Mouse (Mus musculus) MEL (cell line): ENCODE data around the gene Ran. TPM values are rescaled to one million over a fixed set of nuclear protein-coding genes. Genes with fewer than 3 reads are reported as not detected.

Experiments used
- DNase-seq: peaks from one replicate; pipeline ENCODE4 v3.0.0; 2011; ENCODE audit warnings: low read depth, low spot score
- H3K27ac ChIP-seq: 2 replicates; pipeline ENCODE4 v1.5.1; 2012; ENCODE audit warnings: low read depth, mild to moderate bottlenecking, control low read depth, low read length, moderate library complexity; ENCODE audit not compliant: control insufficient read depth
- H3K27me3 ChIP-seq, 2 experiments: fragments of 150-350 bp in 1 of 2; sonication (generic) in 1 of 2; 2 replicates each; pipeline ENCODE4 v1.6.1; 2012; ENCODE audit warnings: low read length in 2 of 2, mild to moderate bottlenecking in 2 of 2, improper control_type of control experiment in 1 of 2, moderate library complexity in 1 of 2; ENCODE audit not compliant: insufficient read depth in 2 of 2, control insufficient read depth in 1 of 2
- H3K36me3 ChIP-seq, 2 experiments: 2 replicates each; pipeline ENCODE4 v1.6.1; 2012 to 2014; ENCODE audit warnings: low read length in 2 of 2, improper control_type of control experiment in 1 of 2, inconsistent platforms in 1 of 2, mild to moderate bottlenecking in 1 of 2; ENCODE audit not compliant: insufficient read depth in 2 of 2, control insufficient read depth in 1 of 2
- H3K4me1 ChIP-seq, 2 experiments: fragments of 150-350 bp in 1 of 2; sonication (generic) in 1 of 2; 2 replicates each; pipeline ENCODE4 v1.6.1; 2012; ENCODE audit warnings: low read length in 2 of 2, improper control_type of control experiment in 1 of 2, mild to moderate bottlenecking in 1 of 2; ENCODE audit not compliant: insufficient read depth in 2 of 2, control insufficient read depth in 1 of 2
- H3K4me3 ChIP-seq, 2 experiments: fragments of 150-350 bp in 1 of 2; sonication (generic) in 1 of 2; 2 replicates each; pipeline ENCODE4 v1.5.1; 2012; ENCODE audit warnings: low read depth in 2 of 2, low read length in 2 of 2, mild to moderate bottlenecking in 2 of 2, moderate library complexity in 2 of 2, control low read depth in 1 of 2, improper control_type of control experiment in 1 of 2; ENCODE audit not compliant: control insufficient read depth in 1 of 2, insufficient read depth in 1 of 2
- H3K79me2 ChIP-seq: 2 replicates; pipeline ENCODE4 v1.6.1; 2012; ENCODE audit warnings: mild to moderate bottlenecking, low read length, moderate library complexity; ENCODE audit not compliant: control insufficient read depth, poor library complexity, insufficient read depth
- H3K9ac ChIP-seq: 2 replicates; pipeline ENCODE4 v1.6.1; 2012; ENCODE audit warnings: low read depth, mild to moderate bottlenecking, control low read depth, low read length, moderate library complexity; ENCODE audit not compliant: control insufficient read depth, poor library complexity, severe bottlenecking
- H3K9me3 ChIP-seq: fragments of 150-350 bp; sonication (generic); replicated peaks from 2 replicates; pipeline ENCODE4 v1.6.1; 2012; ENCODE audit warnings: mild to moderate bottlenecking, low read length, improper control_type of control experiment, moderate library complexity; ENCODE audit not compliant: insufficient read depth
- CHD2 ChIP-seq: IDR thresholded peaks from 2 replicates; pipeline ENCODE4 v1.6.1; 2011; ENCODE audit warnings: low read length, improper control_type of control experiment
- EP300 ChIP-seq, 2 experiments: IDR thresholded peaks; 2 replicates each; pipeline ENCODE4 v1.6.1; 2011; ENCODE audit warnings: improper control_type of control experiment in 2 of 2, low read length in 2 of 2, low read depth in 1 of 2, mild to moderate bottlenecking in 1 of 2
- GATA1 ChIP-seq: IDR thresholded peaks from 2 replicates; pipeline ENCODE4 v1.6.1; 2011; ENCODE audit warnings: low read depth, low read length, improper control_type of control experiment
- JUND ChIP-seq: IDR thresholded peaks from 2 replicates; pipeline ENCODE4 v1.6.1; 2011; ENCODE audit warnings: low read depth, mild to moderate bottlenecking, improper control_type of control experiment, low read length
- KAT2A ChIP-seq: conservative IDR thresholded peaks from 2 replicates; pipeline ENCODE4 v1.6.1; 2012; ENCODE audit warnings: low read depth, low read length, improper control_type of control experiment, inconsistent platforms
- MAFK ChIP-seq: IDR thresholded peaks from 2 replicates; pipeline ENCODE4 v1.6.1; 2011; ENCODE audit warnings: low read depth, mild to moderate bottlenecking, low read length, improper control_type of control experiment, borderline replicate concordance
- MAX ChIP-seq: IDR thresholded peaks from 2 replicates; pipeline ENCODE4 v1.6.1; 2011; ENCODE audit warnings: low read length, improper control_type of control experiment
- MEF2A ChIP-seq: IDR thresholded peaks from 2 replicates; pipeline ENCODE4 v1.6.1; 2014; ENCODE audit warnings: low read depth, mild to moderate bottlenecking, inconsistent platforms, low read length, improper control_type of control experiment; ENCODE audit not compliant: poor library complexity, insufficient replicate concordance, severe bottlenecking; ENCODE audit errors: extremely low read depth
- MXI1 ChIP-seq: IDR thresholded peaks from 2 replicates; pipeline ENCODE4 v1.6.1; 2011; ENCODE audit warnings: mild to moderate bottlenecking, low read depth, low read length, improper control_type of control experiment
- MYC ChIP-seq: IDR thresholded peaks from 2 replicates; pipeline ENCODE4 v1.6.1; 2011; ENCODE audit warnings: low read depth, mild to moderate bottlenecking, low read length, improper control_type of control experiment, moderate library complexity
- NELFE ChIP-seq: IDR thresholded peaks from 2 replicates; pipeline ENCODE4 v1.6.1; 2011; ENCODE audit warnings: low read depth, low read length, improper control_type of control experiment
- NRF1 ChIP-seq: IDR thresholded peaks from 2 replicates; pipeline ENCODE4 v1.6.1; 2014; ENCODE audit warnings: low read depth, mild to moderate bottlenecking, inconsistent platforms, low read length, improper control_type of control experiment, moderate library complexity; ENCODE audit not compliant: poor library complexity, insufficient read depth, severe bottlenecking
- RCOR1 ChIP-seq: IDR thresholded peaks from 2 replicates; pipeline ENCODE4 v1.6.1; 2012; ENCODE audit warnings: low read depth, mild to moderate bottlenecking, inconsistent platforms, low read length, improper control_type of control experiment
- SMC3 ChIP-seq: IDR thresholded peaks from 2 replicates; pipeline ENCODE4 v1.6.1; 2011; ENCODE audit warnings: low read depth, low read length, improper control_type of control experiment
- TBP ChIP-seq: IDR thresholded peaks from 2 replicates; pipeline ENCODE4 v1.8.0; 2011; ENCODE audit warnings: low read depth, low read length, improper control_type of control experiment
- USF1 ChIP-seq: IDR thresholded peaks from 2 replicates; pipeline ENCODE4 v1.6.1; 2014; ENCODE audit warnings: low read depth, mild to moderate bottlenecking, inconsistent platforms, low read length, improper control_type of control experiment, moderate library complexity
- ZKSCAN1 ChIP-seq: IDR thresholded peaks from 2 replicates; pipeline ENCODE4 v1.6.1; 2012; ENCODE audit warnings: low read depth, mild to moderate bottlenecking, inconsistent platforms, low read length, improper control_type of control experiment, moderate library complexity
- ZMIZ1 ChIP-seq: IDR thresholded peaks from 2 replicates; pipeline ENCODE4 v1.6.1; 2012; ENCODE audit warnings: low read depth, mild to moderate bottlenecking, inconsistent platforms, low read length, improper control_type of control experiment, moderate library complexity
- polyA plus RNA-seq, 2 experiments: library from polyadenylated mRNA; stranded (reverse) in 1 of 2; unstranded in 1 of 2; fragments of >175 nt in 1 of 2; fragments of >200 nt in 1 of 2; gene quantifications; 2 replicates each; pipeline versions ENCODE4 v1.2.1 to v1.2.4; 2012; ENCODE audit warnings: low replicate concordance in 2 of 2, low read depth in 1 of 2; ENCODE audit not compliant: insufficient read length in 2 of 2, insufficient read depth in 1 of 2, missing spikeins in 1 of 2
- total RNA-seq: library from RNA; depleted of rRNA; stranded (reverse); fragments of 300-350 nt; gene quantifications from 2 replicates; pipeline ENCODE4 v1.2.3, GENCODE M21; 2012

Gene Ran
- total and polyA plus RNA-seq, 3 experiments: 91.6 to 2,479 (median 950) TPM

GRCm38 (mm10) chr5:129015020-129015419 lies 4.8 kb upstream of the Ran start:
- Histone ChIP-seq H3K9ac (no peak overlapping the region), H3K27me3 (no peaks in the 10 kb centered on the region), H3K79me2 (peaks cover 5% of the 10 kb centered on the region), H3K9me3 (no peaks in the 10 kb centered on the region), H3K36me3 (peaks cover 0 to 11% of the 10 kb centered on the region in 2 experiments; a peak in 2 of 4 replicates), H3K4me3 (no peak overlapping the region), H3K27ac (no peak overlapping the region)
- no peak for DNase-seq
- no peak for TF ChIP-seq KAT2A
- no peak for TF ChIP-seq USF1
- TF ChIP-seq GATA1: peak; percentile 48; the same call in 1 of the 2 replicates
- TF ChIP-seq EP300 (IDR thresholded peaks at IDR 0.05; ENCODE audit: low read depth in 1 of 2, low read length in 2 of 2): peak in 1 of 2 experiments; percentile 28; a peak in 1 of 4 replicates
- no peak for TF ChIP-seq MXI1
- TF ChIP-seq SMC3: no peak
- no peak for TF ChIP-seq NELFE
- TF ChIP-seq MYC: no peak
- no peak for TF ChIP-seq NRF1
- TF ChIP-seq RCOR1: peak; percentile 90
- TF ChIP-seq TBP: no peak
- TF ChIP-seq ZMIZ1: no peak
- TF ChIP-seq, all 39 proteins: peak for 3
- peaks cover 3 to 28% of the 10 kb centered on the region in 2 experiments; a peak in 3 of 4 replicates for H3K4me1 ChIP-seq

GRCm38 (mm10) chr5:129015540-129015939 lies 4.3 kb upstream of the Ran start:
- Histone ChIP-seq H3K4me3 (no peak overlapping the region), H3K27ac (no peak overlapping the region), H3K36me3 (peaks cover 0 to 11% of the 10 kb centered on the region in 2 experiments; a peak in 2 of 4 replicates), H3K9me3 (no peaks in the 10 kb centered on the region), H3K4me1 (peaks cover 3 to 28% of the 10 kb centered on the region in 2 experiments; a peak in 3 of 4 replicates)
- TF ChIP-seq MAFK (no peak), USF1 (no peak), MEF2A (no peak), EP300 (IDR thresholded peaks at IDR 0.05; ENCODE audit: low read depth in 1 of 2, low read length in 2 of 2) (no peak), JUND (no peak), ZKSCAN1 (no peak), MAX (no peak), GATA1 (no peak), CHD2 (no peak), NRF1 (no peak), SMC3 (no peak), TBP (no peak)
- TF ChIP-seq, all 39 proteins: peak for 0
- Histone ChIP-seq H3K27me3 (no peaks in the 10 kb centered on the region), H3K79me2 (peaks cover 10% of the 10 kb centered on the region), H3K9ac (no peak overlapping the region)
- no peak for DNase-seq
